Mouse (Mus musculus): ENCODE data around the gene Myadml2.

Gene Myadml2

GRCm38 (mm10) chr11:120597240-120598235, 50.4 kb downstream of the Myadml2 start:
- in situ Hi-C loops (cut with MboI; ENCODE audit: low pct_unique_long_range_greater_than_20kb in 1 of 2, low sequenced_read_pairs in 2 of 2, unreplicated experiment in 1 of 2): no loop called here
